Mouse (Mus musculus): ENCODE measurements at regions not wholly inside any gene's neighbourhood (a gene's known extent, or its start where the extent isn't known, plus 50 kb on each side); places are given as distances from the start of the nearest gene placed in this dataset.

GRCm38 (mm10) chr13:53935174-53935699 lies 120.3 kb downstream of the Drd1 start:
- no peak overlapping the region for H3K4me3 ChIP-seq (ENCODE audit: low read depth, low read length)
- no peak overlapping the region for H3K27ac ChIP-seq (replicated peaks; ENCODE audit: low read depth, low read length)
- no peak overlapping the region for H3K4me2 ChIP-seq (ENCODE audit: low read depth, severe bottlenecking)
- no peak overlapping the region for H3K9ac ChIP-seq (ENCODE audit: low read length)
- ATAC-seq (ENCODE audit: insufficient number of reproducible peaks, low FRiP score, low TSS enrichment, low read depth) (no peak), DNase-seq (ENCODE audit: low spot score) (no peak)
- H3K4me1 ChIP-seq (ENCODE audit: control insufficient read depth, insufficient read depth, low read length), result no peaks in the 10 kb centered on the region
- H3K36me3 ChIP-seq (ENCODE audit: control insufficient read depth, insufficient read depth, low read length), result no peaks in the 10 kb centered on the region
- H3K27me3 ChIP-seq (ENCODE audit: control insufficient read depth, insufficient read depth, low read length), result no peaks in the 10 kb centered on the region
- H3K9me3 ChIP-seq (ENCODE audit: control insufficient read depth, low read length), result no peaks in the 10 kb centered on the region
- WGBS, result 89% methylated on average over 14 of the region's 14 CpGs

- Histone ChIP-seq H3K27me3 (ENCODE audit: control insufficient read depth, insufficient read depth, low read length) (no peaks in the 10 kb centered on the region), H3K36me3 (ENCODE audit: control insufficient read depth, insufficient read depth, low read length) (no peaks in the 10 kb centered on the region), H3K4me3 (ENCODE audit: low read depth, low read length) (no peak overlapping the region), H3K9me3 (ENCODE audit: control insufficient read depth, low read length) (no peaks in the 10 kb centered on the region), H3K27ac (replicated peaks; ENCODE audit: low read depth, low read length) (no peak overlapping the region), H3K4me2 (ENCODE audit: low read depth, severe bottlenecking) (no peak overlapping the region), H3K9ac (ENCODE audit: low read length) (no peak overlapping the region), H3K4me1 (ENCODE audit: control insufficient read depth, insufficient read depth, low read length) (no peaks in the 10 kb centered on the region)
- no peak for DNase-seq (ENCODE audit: low spot score)
- no peak for ATAC-seq (ENCODE audit: insufficient number of reproducible peaks, low FRiP score, low TSS enrichment, low read depth)
- 84% methylated on average over 6 of the region's 6 CpGs for WGBS
Measured at GRCm38 (mm10) chr13:53934457-53934856, 121.0 kb downstream of the Drd1 start.

- 76% methylated on average over 4 of the region's 4 CpGs for WGBS
- no peak for DNase-seq (ENCODE audit: low spot score)
- no peaks in the 10 kb centered on the region for H3K9me3 ChIP-seq (ENCODE audit: control insufficient read depth, low read length)
Measured at GRCm38 (mm10) chr13:53926128-53926527, 129.4 kb downstream of the Drd1 start.

GRCm38 (mm10) chr13:53924433-53924832 lies 131.1 kb downstream of the Drd1 start:
- DNase-seq (ENCODE audit: low spot score), result no peak
- H3K27me3 ChIP-seq (ENCODE audit: control insufficient read depth, insufficient read depth, low read length), result no peaks in the 10 kb centered on the region
- H3K4me2 ChIP-seq (ENCODE audit: low read depth, severe bottlenecking), result no peak overlapping the region
- no peak for ATAC-seq (ENCODE audit: insufficient number of reproducible peaks, low FRiP score, low TSS enrichment, low read depth)
- H3K4me1 ChIP-seq (ENCODE audit: control insufficient read depth, insufficient read depth, low read length), result no peaks in the 10 kb centered on the region
- H3K9me3 ChIP-seq (ENCODE audit: control insufficient read depth, low read length), result no peaks in the 10 kb centered on the region
- no peak overlapping the region for H3K9ac ChIP-seq (ENCODE audit: low read length)
- WGBS, result 90% methylated on average over 4 of the region's 4 CpGs
- no peak overlapping the region for H3K4me3 ChIP-seq (ENCODE audit: low read depth, low read length)
- H3K36me3 ChIP-seq (ENCODE audit: control insufficient read depth, insufficient read depth, low read length), result no peaks in the 10 kb centered on the region
- H3K27ac ChIP-seq (replicated peaks; ENCODE audit: low read depth, low read length), result no peak overlapping the region

More at GRCm38 (mm10) chr13:53926128-53926527, 129.4 kb downstream of the Drd1 start:
- Histone ChIP-seq H3K9ac (ENCODE audit: low read length) (no peak overlapping the region), H3K27me3 (ENCODE audit: control insufficient read depth, insufficient read depth, low read length) (no peaks in the 10 kb centered on the region), H3K4me2 (ENCODE audit: low read depth, severe bottlenecking) (no peak overlapping the region), H3K27ac (replicated peaks; ENCODE audit: low read depth, low read length) (no peak overlapping the region), H3K36me3 (ENCODE audit: control insufficient read depth, insufficient read depth, low read length) (no peaks in the 10 kb centered on the region), H3K4me3 (ENCODE audit: low read depth, low read length) (no peak overlapping the region), H3K4me1 (ENCODE audit: control insufficient read depth, insufficient read depth, low read length) (no peaks in the 10 kb centered on the region)
- no peak for ATAC-seq (ENCODE audit: insufficient number of reproducible peaks, low FRiP score, low TSS enrichment, low read depth)

GRCm38 (mm10) chr13:53923721-53924374 lies 131.7 kb downstream of the Drd1 start:
- 77% methylated on average over 7 of the region's 7 CpGs for WGBS

GRCm38 (mm10) chr13:53921796-53922195 lies 133.7 kb downstream of the Drd1 start:
- H3K4me3 ChIP-seq (ENCODE audit: low read depth, low read length), result no peak overlapping the region
- H3K36me3 ChIP-seq (ENCODE audit: control insufficient read depth, insufficient read depth, low read length), result no peaks in the 10 kb centered on the region
- no peaks in the 10 kb centered on the region for H3K27me3 ChIP-seq (ENCODE audit: control insufficient read depth, insufficient read depth, low read length)
- no peaks in the 10 kb centered on the region for H3K9me3 ChIP-seq (ENCODE audit: control insufficient read depth, low read length)
- H3K9ac ChIP-seq (ENCODE audit: low read length), result no peak overlapping the region
- 77% methylated on average over 5 of the region's 5 CpGs for WGBS
- DNase-seq (ENCODE audit: low spot score), result no peak
- no peak overlapping the region for H3K4me2 ChIP-seq (ENCODE audit: low read depth, severe bottlenecking)
- H3K4me1 ChIP-seq (ENCODE audit: control insufficient read depth, insufficient read depth, low read length), result no peaks in the 10 kb centered on the region
- ATAC-seq (ENCODE audit: insufficient number of reproducible peaks, low FRiP score, low TSS enrichment, low read depth), result no peak
- no peak overlapping the region for H3K27ac ChIP-seq (replicated peaks; ENCODE audit: low read depth, low read length)

More at GRCm38 (mm10) chr13:53923721-53924374, 131.7 kb downstream of the Drd1 start:
- DNase-seq (ENCODE audit: low spot score) (no peak), ATAC-seq (ENCODE audit: insufficient number of reproducible peaks, low FRiP score, low TSS enrichment, low read depth) (no peak)
- Histone ChIP-seq H3K27ac (replicated peaks; ENCODE audit: low read depth, low read length) (no peak overlapping the region), H3K9ac (ENCODE audit: low read length) (no peak overlapping the region), H3K4me3 (ENCODE audit: low read depth, low read length) (no peak overlapping the region), H3K36me3 (ENCODE audit: control insufficient read depth, insufficient read depth, low read length) (no peaks in the 10 kb centered on the region), H3K4me1 (ENCODE audit: control insufficient read depth, insufficient read depth, low read length) (no peaks in the 10 kb centered on the region), H3K9me3 (ENCODE audit: control insufficient read depth, low read length) (no peaks in the 10 kb centered on the region), H3K4me2 (ENCODE audit: low read depth, severe bottlenecking) (no peak overlapping the region), H3K27me3 (ENCODE audit: control insufficient read depth, insufficient read depth, low read length) (no peaks in the 10 kb centered on the region)

- no peaks in the 10 kb centered on the region for H3K36me3 ChIP-seq (ENCODE audit: control insufficient read depth, insufficient read depth, low read length)
- no peaks in the 10 kb centered on the region for H3K4me1 ChIP-seq (ENCODE audit: control insufficient read depth, insufficient read depth, low read length)
- H3K9me3 ChIP-seq (ENCODE audit: control insufficient read depth, low read length), result no peaks in the 10 kb centered on the region
- H3K9ac ChIP-seq (ENCODE audit: low read length), result no peak overlapping the region
- H3K4me2 ChIP-seq (ENCODE audit: low read depth, severe bottlenecking), result no peak overlapping the region
- no peaks in the 10 kb centered on the region for H3K27me3 ChIP-seq (ENCODE audit: control insufficient read depth, insufficient read depth, low read length)
- 59% methylated on average over 5 of the region's 5 CpGs for WGBS
- H3K4me3 ChIP-seq (ENCODE audit: low read depth, low read length), result no peak overlapping the region
- no peak for DNase-seq (ENCODE audit: low spot score)
- no peak overlapping the region for H3K27ac ChIP-seq (replicated peaks; ENCODE audit: low read depth, low read length)
- no peak for ATAC-seq (ENCODE audit: insufficient number of reproducible peaks, low FRiP score, low TSS enrichment, low read depth)
Measured at GRCm38 (mm10) chr13:53919851-53920381, 135.6 kb downstream of the Drd1 start.

- ATAC-seq (ENCODE audit: insufficient number of reproducible peaks, low FRiP score, low TSS enrichment, low read depth) (no peak), DNase-seq (ENCODE audit: low spot score) (no peak)
- H3K9me3 ChIP-seq (ENCODE audit: control insufficient read depth, low read length), result no peaks in the 10 kb centered on the region
- no peak overlapping the region for H3K4me2 ChIP-seq (ENCODE audit: low read depth, severe bottlenecking)
- no peak overlapping the region for H3K9ac ChIP-seq (ENCODE audit: low read length)
- no peaks in the 10 kb centered on the region for H3K27me3 ChIP-seq (ENCODE audit: control insufficient read depth, insufficient read depth, low read length)
- no peak overlapping the region for H3K4me3 ChIP-seq (ENCODE audit: low read depth, low read length)
- no peak overlapping the region for H3K27ac ChIP-seq (replicated peaks; ENCODE audit: low read depth, low read length)
- WGBS, result 90% methylated on average over 8 of the region's 8 CpGs
- no peaks in the 10 kb centered on the region for H3K36me3 ChIP-seq (ENCODE audit: control insufficient read depth, insufficient read depth, low read length)
- H3K4me1 ChIP-seq (ENCODE audit: control insufficient read depth, insufficient read depth, low read length), result no peaks in the 10 kb centered on the region
Measured at GRCm38 (mm10) chr13:53915456-53915855, 140.0 kb downstream of the Drd1 start.
